Mouse (Mus musculus) G1E (cell line): Measurements from ENCODE around the gene Foxn1.

ENCODE experiments used
- CTCF ChIP-seq: IDR thresholded peaks from 2 replicates; pipeline ENCODE4 v1.5.1; 2012; ENCODE audit warnings: low read depth, low read length, inconsistent platforms, mixed read lengths
- GATA1 ChIP-seq: IDR thresholded peaks from 2 replicates; pipeline ENCODE4 v1.6.1; 2012; ENCODE audit warnings: borderline replicate concordance, low read length, inconsistent platforms, mixed read lengths

GRCm38 (mm10) chr11:78318411-78318810, 67.9 kb downstream of the Foxn1 start:
- TF ChIP-seq CTCF (no peak), GATA1 (no peak)
